Mouse (Mus musculus) layer of hippocampus, postnatal 25 days (tissue): Measurements from ENCODE around the gene Sumo1. TPM values are rescaled to one million over a fixed set of nuclear protein-coding genes. Genes with fewer than 3 reads are reported as not detected.

Source experiments
- DNase-seq, 2 experiments: peaks; one replicate each; pipeline ENCODE4 v3.0.0; 2022; ENCODE audit warnings: mixed read lengths in 2 of 2, low spot score in 1 of 2; ENCODE audit errors: extremely low spot score in 1 of 2
- total RNA-seq, 2 experiments: library from RNA; stranded (reverse); gene quantifications; 2 replicates each; pipeline ENCODE4 v1.2.3; 2021

Sumo1 gene
- total RNA-seq, 2 experiments from 2014 or later: 113 to 114 TPM

DNA sequence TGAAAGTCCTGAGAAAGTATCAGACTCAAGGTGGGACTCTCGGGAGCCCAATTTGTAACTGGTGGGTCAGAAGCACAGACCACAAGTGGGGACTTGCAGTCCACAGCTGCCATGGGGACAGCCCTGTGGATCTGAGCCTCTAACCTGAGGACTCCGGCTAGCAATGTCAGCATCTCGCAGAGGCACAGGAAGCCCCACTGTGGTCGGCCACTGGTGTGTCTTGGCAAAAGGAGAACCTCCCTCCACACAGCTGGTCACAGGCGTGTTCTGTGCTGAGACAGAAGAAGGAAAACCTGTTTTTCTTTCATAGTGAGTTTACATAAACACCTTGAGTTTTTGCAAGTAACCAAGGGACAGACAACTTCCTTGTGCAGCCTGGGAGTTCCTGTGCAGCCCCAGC, 104.8 kb downstream of the Sumo1 start:
- no peak for DNase-seq

GRCm38 (mm10) chr1:59563581-59563980, 107.1 kb downstream of the Sumo1 start:
- no peak for DNase-seq

- DNase-seq: no peak
Measured at GRCm38 (mm10) chr1:59553708-59554107, 116.9 kb downstream of the Sumo1 start.

DNA sequence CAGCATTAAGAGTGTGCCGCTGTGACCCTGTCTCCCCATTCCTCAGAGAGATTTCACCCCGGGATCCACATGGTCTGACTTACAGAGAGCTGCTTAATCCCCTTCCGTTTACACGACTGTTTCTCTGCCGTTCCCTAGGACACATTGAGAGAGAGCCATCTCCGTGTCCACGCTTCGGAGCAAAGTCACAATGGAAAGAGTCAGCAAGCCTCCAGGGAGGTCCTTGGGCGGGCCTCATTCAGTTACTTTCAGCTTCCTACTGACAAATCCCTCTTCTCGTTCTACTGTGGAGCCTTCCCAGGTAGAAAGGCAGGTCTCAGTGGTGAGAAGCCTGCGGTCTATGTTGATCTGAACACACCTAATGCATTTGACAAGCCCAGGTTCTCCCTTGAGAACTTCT, 119.6 kb downstream of the Sumo1 start:
- DNase-seq: no peak

DNA sequence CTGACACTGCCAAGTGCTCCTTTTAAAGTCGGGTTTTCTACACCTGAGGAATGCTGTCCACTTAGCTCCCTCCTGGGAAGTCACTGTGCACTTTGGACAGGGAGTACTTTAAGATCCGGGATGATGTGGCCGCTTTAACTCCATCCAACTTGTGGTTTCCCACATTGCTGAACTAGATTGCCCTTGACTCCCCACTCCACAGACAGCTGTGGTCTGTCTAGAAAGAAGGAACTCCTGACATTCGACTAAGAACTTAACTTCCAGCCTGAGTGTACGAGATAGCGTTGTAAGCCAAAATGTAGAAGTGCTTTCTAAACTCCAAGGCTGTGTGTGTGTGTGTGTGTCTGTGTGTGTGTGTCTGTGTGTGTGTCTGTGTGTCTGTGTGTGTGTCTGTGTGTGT, 120.4 kb downstream of the Sumo1 start:
- DNase-seq: no peak

- DNase-seq: no peak
Measured at GRCm38 (mm10) chr1:59549036-59549675, 121.5 kb downstream of the Sumo1 start.

GRCm38 (mm10) chr1:59548486-59548885, 122.1 kb downstream of the Sumo1 start:
- no peak for DNase-seq

GRCm38 (mm10) chr1:59543911-59544310, 126.7 kb downstream of the Sumo1 start:
- DNase-seq: no peak

DNA sequence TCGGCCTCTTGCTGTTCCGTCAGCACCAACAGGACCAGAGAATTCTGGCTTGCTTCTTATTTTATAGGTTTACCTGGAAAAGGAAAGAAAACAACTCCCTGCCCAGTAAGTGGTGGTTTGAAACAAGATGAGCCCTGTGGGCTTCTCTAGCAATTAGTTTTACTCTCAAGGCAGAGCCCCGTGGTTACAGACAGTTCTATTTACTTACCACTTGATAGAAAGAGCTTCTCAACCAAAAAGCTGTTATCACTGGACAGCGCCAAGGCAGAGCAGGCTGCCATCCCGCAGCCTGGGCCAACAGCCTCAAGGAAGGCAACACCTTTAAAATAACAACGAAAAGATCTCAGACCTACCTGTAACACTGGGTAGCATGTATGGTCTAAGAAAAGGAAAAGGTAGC, 128.4 kb downstream of the Sumo1 start:
- DNase-seq: no peak

DNA sequence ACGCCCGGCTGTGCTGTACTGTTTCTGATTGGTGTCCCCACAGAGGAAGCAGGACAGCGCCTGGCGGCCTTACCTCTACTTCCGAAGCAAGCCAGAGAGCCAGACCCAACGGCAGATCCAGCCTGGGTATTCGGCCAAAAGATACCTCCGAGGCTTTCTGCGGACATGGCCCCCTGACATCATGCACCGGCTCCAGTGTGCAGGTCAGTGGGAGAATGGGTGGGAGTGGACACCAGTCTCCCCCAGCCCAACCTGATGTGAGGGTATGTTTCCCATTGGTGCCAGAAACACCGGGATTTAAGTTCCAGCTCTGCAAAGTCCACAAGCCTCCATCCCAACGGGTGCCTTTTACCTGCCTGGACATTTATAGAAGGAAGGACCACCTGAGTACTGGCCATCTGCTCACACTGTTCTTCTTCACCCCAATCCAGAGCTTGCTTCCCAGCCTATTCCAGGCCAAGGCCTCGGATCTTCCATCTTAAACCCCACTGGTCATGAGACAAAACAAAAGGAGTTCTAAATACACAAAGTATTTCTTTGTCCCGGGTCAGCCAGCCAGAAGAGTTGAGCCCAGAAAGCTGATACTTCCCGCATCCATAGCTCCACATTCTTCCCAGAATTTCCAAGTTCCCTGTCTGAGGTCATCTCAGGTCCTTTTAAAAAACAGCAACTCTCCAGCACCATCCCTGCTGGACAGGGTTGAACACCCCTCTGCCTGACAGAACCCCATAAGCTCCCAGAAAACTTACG, 129.2 kb downstream of the Sumo1 start:
- no peak for DNase-seq

DNA sequence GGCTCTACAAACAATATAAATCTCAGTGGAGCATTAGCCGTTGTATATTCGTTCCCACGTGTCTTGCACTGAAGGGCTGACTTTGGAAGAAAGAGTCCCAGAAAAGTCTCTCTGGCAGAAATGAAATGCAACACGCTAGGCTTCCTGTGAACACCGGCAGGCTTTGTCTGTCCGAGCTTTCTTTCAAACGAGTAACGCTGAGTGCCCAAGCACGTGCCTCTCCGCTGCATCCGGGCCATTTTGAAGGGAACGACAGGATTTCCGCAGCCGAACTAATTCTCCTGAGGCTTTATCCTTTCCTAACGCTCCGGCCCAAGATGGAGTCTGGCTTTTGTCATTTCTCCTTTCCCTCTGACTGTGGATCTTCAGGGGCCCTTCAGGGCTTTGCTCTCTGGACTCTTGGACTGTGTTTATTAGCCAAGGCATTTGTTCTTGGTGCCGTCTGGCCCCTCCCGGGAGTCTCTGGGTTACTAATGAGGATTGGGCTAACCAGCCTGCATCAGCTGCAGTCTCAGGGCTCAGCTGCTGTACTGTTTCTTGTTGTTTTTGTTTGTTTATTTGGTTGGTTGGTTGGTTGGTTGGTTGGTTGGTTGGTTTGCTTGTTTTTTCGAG, 130.0 kb downstream of the Sumo1 start:
- DNase-seq: no peak

DNA sequence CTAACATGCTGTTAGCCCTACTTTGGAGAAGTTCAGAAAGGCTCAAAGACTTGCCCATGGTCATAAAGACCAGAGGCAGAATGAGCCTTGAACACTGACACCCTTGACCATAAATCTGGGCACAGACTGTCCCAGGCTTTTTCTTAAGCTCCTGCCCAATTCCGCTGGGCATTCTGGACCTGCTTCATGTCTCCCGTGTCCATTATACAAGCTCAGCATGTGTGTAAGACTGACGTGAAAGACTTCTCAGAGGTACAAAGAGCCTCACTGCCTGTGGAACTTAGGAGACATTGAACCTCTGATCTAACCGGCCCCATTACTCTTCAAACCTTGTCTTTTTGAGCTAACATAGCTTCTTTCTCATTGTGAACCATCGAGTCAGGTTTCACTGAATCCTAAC, 132.3 kb downstream of the Sumo1 start:
- no peak for DNase-seq

Other genes with a start within 250 kb of the Sumo1 start
- 1 to 10 TPM; 5.5 to 6.1 TPM for gene Fzd7, start 188.4 kb downstream of the Sumo1 start, total RNA-seq
- gene Gm973, start 154.6 kb downstream of the Sumo1 start, total RNA-seq: 10 to 100 TPM in 1 of 2 experiments, 1 to 10 TPM in 1; 8.0 to 13.6 TPM
- 10 to 100 TPM; 58.7 to 60.7 TPM for gene Nop58, start 14.1 kb upstream of the Sumo1 start, total RNA-seq
- 10 to 100 TPM; 83.2 to 97.1 TPM for gene Bmpr2, start 92.6 kb upstream of the Sumo1 start, total RNA-seq
- 10 to 100 TPM; 50.5 to 53.0 TPM for gene Fam117b, start 242.2 kb upstream of the Sumo1 start, total RNA-seq